Mouse (Mus musculus): ENCODE data around the gene Itgav. TPM values are rescaled to one million over a fixed set of nuclear protein-coding genes. Genes with fewer than 3 reads are reported as not detected.

Gene Itgav
- polyA plus RNA-seq, 1 experiment: 17.5 TPM

GRCm38 (mm10) chr2:83754306-83754837 is 30.2 kb downstream of the Itgav start:
- no peaks in the 10 kb centered on the region; the same call in 1 of the 2 replicates for H3K4me1 ChIP-seq (ENCODE audit: control insufficient read depth, insufficient read depth, insufficient read length)
- 48% methylated on average over 5 of the region's 5 CpGs for WGBS
- no peak for DNase-seq (ENCODE audit: low read depth in 1 of 2, low spot score in 2 of 2)
- peaks cover 5% of the 10 kb centered on the region for H3K36me3 ChIP-seq (ENCODE audit: control insufficient read depth, insufficient read depth, low read length)
- TF ChIP-seq CTCF (IDR thresholded peaks at IDR 0.05; ENCODE audit: extremely low read depth, insufficient read depth, insufficient read length, insufficient replicate concordance) (no peak), POLR2A (IDR thresholded peaks at IDR 0.05; ENCODE audit: low read depth, low read length) (no peak)
- H3K27me3 ChIP-seq (ENCODE audit: control insufficient read depth, insufficient read depth, low read length): no peaks in the 10 kb centered on the region
- H3K27ac ChIP-seq (ENCODE audit: insufficient read depth, low read length): no peak overlapping the region; the same call in 1 of the 2 replicates
- no peak overlapping the region for H3K4me3 ChIP-seq (ENCODE audit: extremely low read depth, insufficient read depth, insufficient read length)

- no peak overlapping the region for H3K4me3 ChIP-seq (ENCODE audit: extremely low read depth, insufficient read depth, insufficient read length)
- peaks cover 6% of the 10 kb centered on the region for H3K36me3 ChIP-seq (ENCODE audit: control insufficient read depth, insufficient read depth, low read length)
- H3K27me3 ChIP-seq (ENCODE audit: control insufficient read depth, insufficient read depth, low read length): no peaks in the 10 kb centered on the region
- DNase-seq (ENCODE audit: low read depth in 1 of 2, low spot score in 2 of 2): no peak
- no peak for TF ChIP-seq POLR2A (IDR thresholded peaks at IDR 0.05; ENCODE audit: low read depth, low read length)
- TF ChIP-seq CTCF (IDR thresholded peaks at IDR 0.05; ENCODE audit: extremely low read depth, insufficient read depth, insufficient read length, insufficient replicate concordance): no peak
- H3K4me1 ChIP-seq (ENCODE audit: control insufficient read depth, insufficient read depth, insufficient read length): peaks cover 3% of the 10 kb centered on the region; the same call in 1 of the 2 replicates
- no peak overlapping the region for H3K27ac ChIP-seq (ENCODE audit: insufficient read depth, low read length)
- 87% methylated on average over 7 of the region's 7 CpGs for WGBS
Measured at GRCm38 (mm10) chr2:83758606-83759215, 34.5 kb downstream of the Itgav start.

GRCm38 (mm10) chr2:83759216-83759648 is 35.0 kb downstream of the Itgav start:
- Histone ChIP-seq H3K27ac (ENCODE audit: insufficient read depth, low read length) (no peak overlapping the region), H3K4me1 (ENCODE audit: control insufficient read depth, insufficient read depth, insufficient read length) (peaks cover 3% of the 10 kb centered on the region; the same call in 1 of the 2 replicates), H3K27me3 (ENCODE audit: control insufficient read depth, insufficient read depth, low read length) (no peaks in the 10 kb centered on the region), H3K4me3 (ENCODE audit: extremely low read depth, insufficient read depth, insufficient read length) (no peak overlapping the region), H3K36me3 (ENCODE audit: control insufficient read depth, insufficient read depth, low read length) (peaks cover 6% of the 10 kb centered on the region)
- no peak for DNase-seq (ENCODE audit: low read depth in 1 of 2, low spot score in 2 of 2)
- 70% methylated on average over 11 of the region's 11 CpGs for WGBS
- no peak for TF ChIP-seq POLR2A (IDR thresholded peaks at IDR 0.05; ENCODE audit: low read depth, low read length)
- no peak for TF ChIP-seq CTCF (IDR thresholded peaks at IDR 0.05; ENCODE audit: extremely low read depth, insufficient read depth, insufficient read length, insufficient replicate concordance)

- no peak for DNase-seq (ENCODE audit: low read depth in 1 of 2, low spot score in 2 of 2)
- H3K4me3 ChIP-seq (ENCODE audit: extremely low read depth, insufficient read depth, insufficient read length): no peak overlapping the region
- no peaks in the 10 kb centered on the region for H3K27me3 ChIP-seq (ENCODE audit: control insufficient read depth, insufficient read depth, low read length)
- 86% methylated on average over 5 of the region's 5 CpGs for WGBS
- peaks cover 6% of the 10 kb centered on the region for H3K36me3 ChIP-seq (ENCODE audit: control insufficient read depth, insufficient read depth, low read length)
- no peak overlapping the region for H3K27ac ChIP-seq (ENCODE audit: insufficient read depth, low read length)
- TF ChIP-seq CTCF (IDR thresholded peaks at IDR 0.05; ENCODE audit: extremely low read depth, insufficient read depth, insufficient read length, insufficient replicate concordance) (no peak), POLR2A (IDR thresholded peaks at IDR 0.05; ENCODE audit: low read depth, low read length) (no peak)
- peaks cover 3% of the 10 kb centered on the region; the same call in 1 of the 2 replicates for H3K4me1 ChIP-seq (ENCODE audit: control insufficient read depth, insufficient read depth, insufficient read length)
Measured at GRCm38 (mm10) chr2:83759667-83760066, 35.5 kb downstream of the Itgav start.

GRCm38 (mm10) chr2:83760112-83760511 is 35.9 kb downstream of the Itgav start:
- H3K4me3 ChIP-seq (ENCODE audit: extremely low read depth, insufficient read depth, insufficient read length): no peak overlapping the region
- no peak for DNase-seq (ENCODE audit: low read depth in 1 of 2, low spot score in 2 of 2)
- TF ChIP-seq POLR2A (IDR thresholded peaks at IDR 0.05; ENCODE audit: low read depth, low read length) (no peak), CTCF (IDR thresholded peaks at IDR 0.05; ENCODE audit: extremely low read depth, insufficient read depth, insufficient read length, insufficient replicate concordance) (no peak)
- 60% methylated on average over 1 of the region's 1 CpGs for WGBS
- H3K27ac ChIP-seq (ENCODE audit: insufficient read depth, low read length): no peak overlapping the region
- peaks cover 6% of the 10 kb centered on the region for H3K36me3 ChIP-seq (ENCODE audit: control insufficient read depth, insufficient read depth, low read length)
- H3K4me1 ChIP-seq (ENCODE audit: control insufficient read depth, insufficient read depth, insufficient read length): peaks cover 3% of the 10 kb centered on the region; the same call in 1 of the 2 replicates
- no peaks in the 10 kb centered on the region for H3K27me3 ChIP-seq (ENCODE audit: control insufficient read depth, insufficient read depth, low read length)

GRCm38 (mm10) chr2:83761506-83761905 is 37.3 kb downstream of the Itgav start:
- no peaks in the 10 kb centered on the region for H3K27me3 ChIP-seq (ENCODE audit: control insufficient read depth, insufficient read depth, low read length)
- H3K4me3 ChIP-seq (ENCODE audit: extremely low read depth, insufficient read depth, insufficient read length): no peak overlapping the region
- H3K27ac ChIP-seq (ENCODE audit: insufficient read depth, low read length): no peak overlapping the region
- peaks cover 3% of the 10 kb centered on the region; the same call in 1 of the 2 replicates for H3K4me1 ChIP-seq (ENCODE audit: control insufficient read depth, insufficient read depth, insufficient read length)
- TF ChIP-seq CTCF (IDR thresholded peaks at IDR 0.05; ENCODE audit: extremely low read depth, insufficient read depth, insufficient read length, insufficient replicate concordance): no peak
- TF ChIP-seq POLR2A (IDR thresholded peaks at IDR 0.05; ENCODE audit: low read depth, low read length): no peak
- DNase-seq (ENCODE audit: low read depth in 1 of 2, low spot score in 2 of 2): no peak
- 86% methylated on average over 2 of the region's 2 CpGs for WGBS
- H3K36me3 ChIP-seq (ENCODE audit: control insufficient read depth, insufficient read depth, low read length): peaks cover 10% of the 10 kb centered on the region
